Mouse (Mus musculus) urinary bladder, postnatal 25 days (tissue): ENCODE data around the gene Trappc10.
"Not testable (repeated sequence)": the region's sequence is repeated elsewhere in the genome, so short reads cannot be mapped to it uniquely, and the experiment has no call there.

Experiments
- DNase-seq: peaks from one replicate; pipeline ENCODE4 v3.0.0; 2022; ENCODE audit warnings: low spot score

Gene Trappc10

GRCm38 (mm10) chr10:78201182-78201581 is 43.3 kb downstream of the Trappc10 start:
- no peak for DNase-seq

DNA sequence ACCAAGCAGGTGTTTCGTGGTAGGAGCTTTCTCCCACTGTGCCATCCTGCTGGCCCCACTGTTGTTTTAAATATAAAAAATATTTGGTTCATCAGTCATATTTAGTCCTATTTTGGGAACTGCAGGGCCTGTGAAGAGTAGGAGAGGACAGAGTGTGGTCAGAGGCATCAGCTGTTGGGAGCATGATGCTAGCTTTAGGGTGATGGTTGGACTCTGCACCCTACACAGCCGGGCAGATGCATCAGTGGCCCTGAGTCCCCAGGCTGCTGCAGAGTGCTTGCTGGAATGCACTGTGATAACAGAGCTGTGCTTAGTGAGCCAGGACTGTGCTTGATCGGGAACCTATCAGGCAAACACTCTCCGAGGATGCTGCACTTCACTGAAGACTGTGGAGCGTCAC is 51.5 kb downstream of the Trappc10 start:
- DNase-seq: no peak

GRCm38 (mm10) chr10:78186076-78186475 is 58.4 kb downstream of the Trappc10 start:
- not testable (repeated sequence) for DNase-seq

- no peak for DNase-seq
Observed at GRCm38 (mm10) chr10:78185381-78185725, 59.1 kb downstream of the Trappc10 start.

DNA sequence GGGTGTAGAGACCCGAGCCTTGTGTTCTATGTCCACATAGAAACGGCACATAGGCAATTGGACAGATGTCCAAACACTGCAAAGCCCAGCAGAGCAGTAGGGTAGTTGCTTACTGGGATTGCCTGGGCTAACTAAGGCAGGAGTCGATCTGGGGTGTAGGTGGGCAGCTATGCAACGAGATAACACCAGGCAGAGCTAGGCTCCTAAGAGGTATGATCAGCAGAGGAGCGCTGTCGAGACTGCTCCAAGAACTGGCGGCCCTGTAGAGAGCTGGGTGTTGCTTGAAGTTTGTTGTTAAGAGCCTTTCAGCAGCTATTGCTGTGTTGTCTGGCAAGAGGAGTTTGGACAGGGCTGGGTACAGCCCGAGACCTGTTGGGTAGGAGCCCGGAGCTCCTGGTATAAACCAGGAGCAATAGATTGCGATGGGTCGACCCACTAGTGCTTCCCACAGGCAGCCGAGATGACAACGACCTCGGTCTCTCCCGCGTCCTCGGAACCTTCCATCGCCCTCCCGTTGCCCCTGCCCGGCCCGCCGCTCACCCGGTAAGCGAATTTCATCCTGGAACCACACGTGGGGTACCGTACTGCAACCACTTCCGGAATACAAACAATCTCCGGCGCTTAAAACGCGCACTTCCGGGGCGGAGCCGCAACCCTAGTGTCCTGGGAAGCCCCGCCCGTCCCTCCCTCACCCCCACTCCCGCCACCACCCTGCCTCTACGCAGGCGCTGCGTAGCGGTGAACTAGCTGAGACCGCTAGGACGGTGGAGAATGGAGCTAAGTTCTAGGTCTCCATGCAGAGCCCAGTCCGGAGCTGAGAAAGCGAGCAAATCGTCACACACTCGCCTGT is 59.7 kb downstream of the Trappc10 start, which contains the start of gene Pwp2:
Pwp2 (minus strand) TSS at position 619 of the 850 bp plus-strand sequence.
- DNase-seq: peak; percentile 82

DNA sequence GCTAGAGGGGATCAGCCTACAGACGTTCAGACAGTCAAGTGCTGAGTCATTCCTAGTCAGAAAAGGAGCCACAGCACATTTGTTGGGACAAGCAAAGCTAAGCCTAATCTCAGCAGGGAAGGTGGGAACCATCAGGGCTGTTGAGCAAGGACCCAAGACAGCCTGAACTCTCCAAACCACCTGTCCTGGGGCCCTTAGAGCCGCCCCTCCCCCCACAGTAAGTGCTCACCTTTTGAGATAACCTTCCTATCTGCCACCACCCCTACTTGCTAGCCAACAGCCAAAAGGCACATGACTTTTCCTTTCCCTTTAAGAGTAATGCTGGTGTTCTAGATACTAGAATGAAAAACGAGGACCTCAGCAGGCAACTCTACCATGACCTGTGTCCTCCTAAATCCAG is 60.9 kb downstream of the Trappc10 start:
- no peak for DNase-seq

- DNase-seq: no peak
Observed at GRCm38 (mm10) chr10:78182321-78182720, 62.1 kb downstream of the Trappc10 start.

DNA sequence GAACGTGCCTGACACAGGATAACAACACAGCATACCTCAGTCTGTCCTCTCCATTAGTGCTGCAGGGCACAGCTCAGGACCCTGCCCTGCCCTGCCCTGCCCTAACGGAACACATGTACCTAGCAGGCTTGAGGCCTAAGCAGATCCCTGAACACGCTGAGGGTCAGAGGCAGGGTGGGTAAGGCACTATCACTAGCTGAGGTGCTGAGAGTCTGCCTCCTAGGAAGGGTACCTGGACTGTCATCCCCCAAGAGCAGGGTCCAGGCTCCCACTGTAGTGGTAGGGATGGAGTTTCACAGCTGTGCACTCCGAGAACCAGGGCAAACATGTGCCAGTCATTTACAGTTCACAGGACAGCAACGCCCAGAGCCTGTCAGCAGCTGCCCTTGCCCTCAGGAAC is 70.0 kb downstream of the Trappc10 start:
- no peak for DNase-seq

DNA sequence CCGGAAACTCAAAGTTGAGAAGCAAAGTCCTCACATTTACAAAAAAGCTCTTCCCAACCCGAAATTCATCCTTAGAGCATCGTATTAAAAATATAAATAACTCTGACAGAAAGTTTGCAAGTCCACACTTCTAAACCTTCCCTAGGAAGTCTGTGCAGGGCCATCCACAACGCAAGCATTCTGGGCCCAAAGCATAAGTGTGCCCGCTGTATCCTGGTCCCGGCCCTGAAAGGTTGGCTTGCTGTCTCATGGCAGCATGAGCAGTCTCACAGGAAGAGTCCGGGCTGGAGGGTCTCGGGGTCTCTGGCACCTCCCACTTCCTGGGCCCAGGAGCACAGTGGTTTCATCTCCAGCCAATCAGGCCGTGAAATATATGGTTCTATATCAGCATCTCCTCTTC is 72.9 kb downstream of the Trappc10 start:
- no peak for DNase-seq

DNA sequence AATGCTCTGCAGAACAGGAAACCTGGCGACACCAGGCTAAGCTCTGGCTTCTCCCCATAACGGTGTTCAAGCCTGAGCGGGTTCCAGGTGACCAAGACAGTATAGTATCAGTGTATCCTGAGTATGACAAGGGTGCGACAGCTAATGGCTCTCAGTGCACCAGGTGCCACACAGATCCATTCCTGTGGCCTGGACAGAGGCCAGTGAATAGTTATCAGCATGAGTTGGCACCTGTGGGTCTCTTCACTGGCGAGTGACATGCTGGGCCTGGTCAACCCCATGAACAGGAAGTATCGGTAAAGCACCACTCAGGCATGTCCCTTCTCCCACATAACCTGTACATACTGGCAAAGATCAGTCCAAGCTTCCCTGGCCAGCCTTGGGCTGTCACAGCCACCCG is 73.4 kb downstream of the Trappc10 start:
- DNase-seq: no peak

- DNase-seq: no peak
Observed at GRCm38 (mm10) chr10:78170445-78170844, 74.0 kb downstream of the Trappc10 start.

DNA sequence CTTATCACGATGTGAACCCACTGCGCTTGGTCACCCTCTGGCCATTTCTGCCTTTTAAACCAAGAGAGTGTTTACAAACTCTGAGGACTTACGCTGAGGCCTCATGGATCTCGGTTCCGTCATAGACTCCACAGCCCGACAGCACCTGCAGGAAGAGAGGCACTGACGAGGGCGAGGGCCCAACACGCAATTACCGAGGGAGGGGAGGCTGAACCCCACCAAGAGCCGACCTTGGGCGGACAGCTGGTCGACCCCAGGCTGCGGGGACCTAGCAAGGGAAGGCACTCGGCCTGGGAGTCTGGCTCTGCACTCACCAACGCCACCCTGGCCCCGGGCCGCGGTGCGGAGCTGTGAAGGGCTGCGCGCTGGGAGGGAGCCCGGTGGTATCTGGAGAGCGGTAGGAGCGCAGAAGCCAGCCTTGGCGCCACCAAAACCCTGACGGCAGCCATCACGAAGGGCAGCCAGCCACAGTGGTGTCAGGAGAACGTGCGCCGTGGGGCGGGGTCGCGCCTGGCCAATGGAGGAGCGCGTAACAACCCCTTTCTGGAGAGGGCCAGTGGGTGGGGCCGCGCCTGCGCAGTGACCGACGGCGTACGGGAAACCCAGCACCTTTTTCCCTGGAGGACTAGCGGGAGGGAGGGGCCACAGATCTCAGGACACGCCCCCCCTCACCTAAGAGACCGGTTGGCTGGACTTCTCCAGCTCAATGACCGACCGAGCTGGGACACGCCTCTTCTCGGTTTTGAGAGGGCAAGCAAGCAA is 75.0 kb downstream of the Trappc10 start, which contains the start of gene D10Jhu81e:
D10Jhu81e (minus strand) TSS at position 502 of the 762 bp plus-strand sequence.
- peak; percentile 100 for DNase-seq

DNA sequence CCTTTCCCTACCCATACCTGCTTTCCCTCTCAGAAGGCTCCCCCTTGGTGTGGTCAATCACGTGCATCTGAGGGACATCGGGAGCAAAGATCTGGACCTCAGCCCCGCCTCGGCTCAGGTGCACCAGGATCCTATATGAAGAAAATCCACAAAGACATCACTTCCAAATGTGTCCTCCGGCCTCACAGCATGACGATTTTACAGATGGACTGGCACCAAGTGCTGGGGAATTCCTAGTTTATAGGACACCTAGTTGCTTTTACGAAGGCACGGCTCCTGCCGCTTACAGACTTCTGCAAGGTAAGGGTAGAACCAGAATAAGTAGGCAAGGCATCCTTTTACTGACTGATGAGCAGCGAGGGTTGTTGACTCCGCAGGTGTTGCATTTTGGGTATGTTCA is 75.6 kb downstream of the Trappc10 start:
- DNase-seq: no peak

- DNase-seq: no peak
Observed at GRCm38 (mm10) chr10:78167775-78168174, 76.7 kb downstream of the Trappc10 start.

GRCm38 (mm10) chr10:78167333-78167732 is 77.1 kb downstream of the Trappc10 start:
- DNase-seq: no peak

GRCm38 (mm10) chr10:78165256-78166005 is 79.0 kb downstream of the Trappc10 start:
- no peak for DNase-seq

DNA sequence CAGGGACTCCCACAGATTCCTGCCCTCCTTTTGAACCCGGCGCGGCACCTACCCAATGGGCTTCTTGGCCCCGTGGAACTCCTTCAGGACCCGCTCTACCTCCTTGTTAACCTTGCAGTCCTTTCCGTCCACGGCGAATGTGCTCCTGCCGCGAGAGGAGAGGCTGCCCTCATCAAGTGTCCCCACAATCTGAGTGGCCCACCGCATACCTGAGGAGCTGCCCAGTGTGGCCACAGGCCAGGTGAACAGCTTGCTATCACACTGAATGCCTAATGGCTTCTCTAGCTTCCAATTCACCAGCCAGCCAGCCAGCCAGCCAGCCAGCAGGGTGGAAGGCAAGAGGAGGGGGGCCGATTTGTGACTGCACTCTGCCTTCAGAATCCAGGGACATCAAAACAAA is 79.7 kb downstream of the Trappc10 start:
- DNase-seq: no peak

DNA sequence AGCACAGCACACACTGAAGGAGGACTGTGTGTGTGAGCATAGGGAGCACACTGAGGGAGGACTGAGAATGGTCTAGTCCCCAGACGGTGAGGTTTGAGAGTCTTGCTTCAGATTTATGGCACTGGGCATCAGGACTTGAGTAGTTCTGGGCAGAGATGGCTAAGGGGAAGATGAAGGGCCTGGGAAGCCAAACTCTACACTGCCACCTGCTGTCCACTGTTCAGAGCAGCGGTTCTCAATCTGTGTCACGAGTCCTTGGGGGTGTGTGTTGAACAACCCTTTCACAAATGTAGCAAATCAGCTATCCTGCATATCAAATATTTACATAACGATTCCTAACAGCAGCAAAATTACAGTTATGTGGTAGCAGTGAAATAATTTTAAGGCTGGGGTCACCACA is 80.5 kb downstream of the Trappc10 start:
- peak; percentile 68 for DNase-seq

DNA sequence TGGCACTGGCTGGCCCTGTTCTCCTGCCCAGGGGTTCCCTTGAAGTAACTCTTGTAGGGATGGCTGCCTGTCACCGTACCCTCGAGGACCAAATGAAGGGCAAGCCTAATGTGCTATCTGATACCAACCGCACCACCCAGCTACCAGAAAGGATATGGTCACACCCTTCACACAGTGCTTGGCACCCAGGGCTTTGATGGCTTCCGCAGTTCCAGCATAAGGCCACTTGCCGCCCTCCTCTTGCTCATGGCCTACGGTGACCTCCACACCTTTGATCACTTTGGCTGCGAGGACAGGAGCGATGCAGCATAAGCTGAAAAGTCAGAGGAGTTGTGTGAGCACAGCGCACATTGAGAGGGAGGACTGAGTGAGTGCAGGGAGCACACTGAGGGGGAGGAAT is 81.2 kb downstream of the Trappc10 start:
- DNase-seq: no peak

- peak; percentile 44 for DNase-seq
Observed at GRCm38 (mm10) chr10:78162646-78163045, 81.8 kb downstream of the Trappc10 start.

GRCm38 (mm10) chr10:78161096-78161495 is 83.3 kb downstream of the Trappc10 start:
- DNase-seq: no peak

GRCm38 (mm10) chr10:78160369-78161095 is 83.9 kb downstream of the Trappc10 start:
- DNase-seq: no peak
